In the genomic region with DNA sequence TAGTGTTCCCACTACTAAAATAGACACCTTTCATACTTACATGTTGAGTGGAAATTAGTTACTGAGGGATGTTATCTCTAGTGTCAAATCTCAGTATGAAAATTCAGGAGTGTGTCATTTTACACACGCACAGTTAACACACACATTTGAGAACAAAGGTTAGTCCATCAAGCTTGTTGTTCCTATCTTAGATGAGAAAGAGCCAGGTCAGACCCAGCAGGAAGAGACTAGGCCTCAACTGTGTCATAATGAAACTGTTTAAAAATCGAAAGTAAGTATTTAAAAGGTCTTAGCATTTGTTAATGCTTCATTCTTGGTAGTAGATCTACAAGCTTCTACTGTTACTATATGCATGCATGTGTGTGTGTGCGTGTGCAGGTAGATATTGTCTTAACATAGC, we compare ENCODE assay signal across 27 mouse cellular contexts.
A peak's percentile ranks its signal among the peaks of the same experiment; 100 is the strongest.
DNase-seq lines count a peak whose midpoint lies in the region; ATAC-seq lines count a peak whose summit lies in the region.
"Had no signal": no experiment of that assay in that cellular context is flagged by ENCODE, and none has a peak within 500 bp of the region (broad histone marks: within the 10 kb centered on the region; RNA-seq: fewer than 3 reads in every experiment).

No protein-coding gene starts in this region.

- no peaks in the 10 kb centered on the region for H3K27me3 ChIP-seq in forebrain, embryonic 14.5 days (replicated peaks; ENCODE audit: control insufficient read depth, insufficient read depth, low read length)
- H3K27me3 ChIP-seq: embryonic facial prominence, embryonic 12.5 days; embryonic facial prominence, embryonic 15.5 days; heart, embryonic 13.5 days; intestine, embryonic 15.5 days; Patski had no signal

- intact Hi-C loops in left cerebral cortex, postnatal 25 days (cut with DNase I), result no loop called here

- no peak overlapping the region for H3K27ac ChIP-seq in forebrain, embryonic 14.5 days (ENCODE audit: low read depth, low read length)
- H3K27ac ChIP-seq: embryonic facial prominence, embryonic 12.5 days; embryonic facial prominence, embryonic 15.5 days; gastrocnemius, adult 2 months; heart, embryonic 13.5 days; hindbrain, embryonic 14.5 days; hindbrain, postnatal 0 days; intestine, embryonic 15.5 days had no signal

- peak; percentile 46 for DNase-seq in CD4-positive, CD25-positive, alpha-beta regulatory T cell, adult 2 months (ENCODE audit: low read depth, low spot score)
- no peak for DNase-seq in heart, adult 8-10 months (ENCODE audit: low spot score)
- DNase-seq in forebrain, embryonic 14.5 days (ENCODE audit: low spot score), result no peak
- DNase-seq in left cerebral cortex, postnatal 25 days (ENCODE audit: low spot score in 2 of 2), result no peak
- DNase-seq: adrenal gland, adult 8-10 months; adrenal gland, postnatal 25 days; cerebellum, adult 11-12 months; cerebellum, adult 9-10 months; cerebellum, postnatal 14 days; gastrocnemius, adult 2 months; gastrocnemius, postnatal 14 days; heart, adult 11 months; heart, postnatal 14 days; heart, postnatal 4 days; kidney, adult 11 months; kidney, adult 8-10 months had no signal

- no peak overlapping the region for H3K4me2 ChIP-seq in forebrain, embryonic 14.5 days (ENCODE audit: low read length)
- H3K4me2 ChIP-seq: embryonic facial prominence, embryonic 12.5 days; embryonic facial prominence, embryonic 15.5 days; heart, embryonic 13.5 days; hindbrain, embryonic 14.5 days; intestine, embryonic 15.5 days had no signal

- 89% methylated on average over 3 of the region's 3 CpGs for WGBS in forebrain, embryonic 14.5 days

- H3K4me3 ChIP-seq in forebrain, embryonic 14.5 days (ENCODE audit: low read depth, low read length), result no peak overlapping the region
- H3K4me3 ChIP-seq: embryonic facial prominence, embryonic 12.5 days; embryonic facial prominence, embryonic 15.5 days; gastrocnemius, adult 2 months; heart, embryonic 13.5 days; intestine, embryonic 15.5 days had no signal

- H3K4me1 ChIP-seq in forebrain, embryonic 14.5 days (ENCODE audit: control insufficient read depth, insufficient read depth, low read length), result no peaks in the 10 kb centered on the region

- no peak overlapping the region for H3K9ac ChIP-seq in forebrain, embryonic 14.5 days (ENCODE audit: low read length)
- H3K9ac ChIP-seq: embryonic facial prominence, embryonic 12.5 days; embryonic facial prominence, embryonic 15.5 days; heart, embryonic 13.5 days; hindbrain, embryonic 14.5 days; intestine, embryonic 15.5 days had no signal

- no peaks in the 10 kb centered on the region for H3K36me3 ChIP-seq in forebrain, embryonic 14.5 days (ENCODE audit: control insufficient read depth, insufficient read depth, low read length)
- H3K36me3 ChIP-seq: embryonic facial prominence, embryonic 12.5 days; embryonic facial prominence, embryonic 15.5 days; G1E; heart, embryonic 13.5 days; intestine, embryonic 15.5 days had no signal

- H3K9me3 ChIP-seq in forebrain, embryonic 14.5 days (replicated peaks; ENCODE audit: control insufficient read depth, low read length), result no peaks in the 10 kb centered on the region
- H3K9me3 ChIP-seq: embryonic facial prominence, embryonic 12.5 days; embryonic facial prominence, embryonic 15.5 days; G1E; heart, embryonic 13.5 days; intestine, embryonic 15.5 days had no signal

- ATAC-seq in activated CD4-positive, CD25-positive, alpha-beta regulatory T cell, adult 4 months, result peak; percentile 92
- peak; percentile 91 for ATAC-seq in inflammation-experienced regulatory T-cells, adult 6 months
- ATAC-seq in forebrain, embryonic 14.5 days, result no peak
- ATAC-seq: forebrain, embryonic 16.5 days; hindbrain, postnatal 0 days; intestine, embryonic 15.5 days; Patski had no signal
